Mouse (Mus musculus): ENCODE results near the gene Ebp. TPM values are rescaled to one million over a fixed set of nuclear protein-coding genes. Genes with fewer than 3 reads are reported as not detected.

The Ebp gene
- total RNA-seq, 2 experiments from 2014 or later, result 6.8 to 8.3 TPM

Other genes starting within 250 kb of the Ebp start
- gene Hdac6, start 245.6 kb downstream of the Ebp start, total RNA-seq (2021), result 1 to 10 TPM; 3.6 to 5.0 TPM
- gene Gata1, start 215.4 kb downstream of the Ebp start, total RNA-seq (2021), result not detected
- gene Glod5, start 175.0 kb downstream of the Ebp start, total RNA-seq (2021), result not detected
- 1 to 10 TPM; 4.5 TPM for gene Suv39h1, start 118.8 kb downstream of the Ebp start, total RNA-seq (2021)
- under 1 TPM; 0.21 to 0.52 TPM for gene Was, start 103.0 kb downstream of the Ebp start, total RNA-seq (2021)
- 10 to 100 TPM in 1 of 2 experiments, 1 to 10 TPM in 1; 8.7 to 10.1 TPM for gene Wdr13, start 60.6 kb downstream of the Ebp start, total RNA-seq (2021)
- 10 to 100 TPM; 48.0 to 90.4 TPM for gene Rbm3, start 47.6 kb downstream of the Ebp start, total RNA-seq (2021)
- gene Tbc1d25, start 17.3 kb downstream of the Ebp start, total RNA-seq (2021), result 1 to 10 TPM; 2.7 to 4.1 TPM
- 1 to 10 TPM; 4.3 to 4.4 TPM for gene Porcn, start 13.0 kb upstream of the Ebp start, total RNA-seq (2021)
- gene Ftsj1, start 58.9 kb upstream of the Ebp start, total RNA-seq (2021), result 10 to 100 TPM; 13.3 to 14.0 TPM
- not detected for gene Slc38a5, start 77.6 kb upstream of the Ebp start, total RNA-seq (2021)
- not detected for gene Ssxb10, start 133.9 kb upstream of the Ebp start, total RNA-seq (2021)
- gene Ssxb9, start 173.5 kb upstream of the Ebp start, total RNA-seq (2021), result not detected
- gene Ssxb1, start 219.8 kb upstream of the Ebp start, total RNA-seq (2021), result not detected